Mouse (Mus musculus): ENCODE data around the gene Rin1. TPM values are rescaled to one million over a fixed set of nuclear protein-coding genes. Genes with fewer than 3 reads are reported as not detected.

Gene Rin1
- polyA plus RNA-seq, 1 experiment from 2014 or later = 2.4 TPM

DNA sequence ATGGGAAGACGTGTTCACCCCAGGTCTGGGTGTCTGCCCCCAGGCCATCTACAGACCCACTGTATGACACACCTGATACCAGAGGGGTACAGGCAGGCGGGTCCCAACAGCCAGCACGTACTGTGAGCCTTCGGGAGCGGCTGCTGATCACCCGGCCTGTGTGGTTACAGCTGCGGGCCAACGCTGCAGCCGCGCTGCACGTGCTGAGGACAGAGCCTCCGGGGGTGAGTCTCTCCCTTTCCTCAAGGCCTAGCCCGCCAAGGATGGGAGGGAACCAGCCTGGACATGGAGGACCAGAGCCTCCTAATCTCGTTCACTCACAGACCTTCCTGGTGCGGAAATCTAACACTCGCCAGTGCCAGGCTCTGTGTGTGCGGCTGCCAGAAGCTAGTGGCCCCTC is 750 bp downstream of the Rin1 start:
- 8% methylated on average over 17 of the region's 17 CpGs for WGBS
- H3K4me3 ChIP-seq (ENCODE audit: low read depth, low read length) = peak overlapping the region; percentile 24
- H3K27ac ChIP-seq (ENCODE audit: low read length) = no peak overlapping the region
- H3K9ac ChIP-seq (replicated peaks; ENCODE audit: low read depth, low read length) = no peak overlapping the region; the same call in 1 of the 2 replicates
- peak; percentile 43 for ATAC-seq (ENCODE audit: insufficient number of reproducible peaks, insufficient read depth, low FRiP score, low read depth)
- H3K27me3 ChIP-seq (ENCODE audit: control insufficient read depth, insufficient read depth, low read length) = 0 out of 2 replicates have a peak, but pooled peaks cover 8% of the 10 kb centered on the region
- H3K36me3 ChIP-seq (ENCODE audit: control insufficient read depth, insufficient read depth, low read length) = peaks cover 7% of the 10 kb centered on the region; the same call in 1 of the 2 replicates
- H3K9me3 ChIP-seq (ENCODE audit: control insufficient read depth, low read depth, low read length) = no peaks in the 10 kb centered on the region
- H3K4me1 ChIP-seq (ENCODE audit: control insufficient read depth, insufficient read depth, low read length) = peaks cover 10% of the 10 kb centered on the region; the same call in 1 of the 2 replicates
- H3K4me2 ChIP-seq (replicated peaks; ENCODE audit: low read depth, low read length) = peak overlapping the region; percentile 49

DNA sequence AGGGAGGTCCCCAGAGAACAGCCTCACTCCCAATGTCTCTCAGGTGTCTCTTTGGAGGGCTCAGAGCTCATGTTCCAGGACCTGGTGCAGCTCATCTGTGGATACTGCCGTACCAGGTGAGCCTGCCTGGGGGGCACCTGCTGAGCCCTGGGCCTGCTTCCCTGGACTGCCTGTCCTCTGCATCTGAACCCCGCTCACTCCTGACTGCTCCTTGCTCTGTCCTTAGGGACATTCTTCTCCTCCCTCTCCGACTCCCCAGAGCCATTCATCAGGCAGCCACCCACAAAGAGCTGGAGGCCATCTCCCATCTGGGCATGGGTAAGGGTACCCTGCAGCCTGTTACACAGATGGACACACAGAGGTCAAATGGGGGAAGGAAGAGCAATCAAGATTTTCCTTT is 1.2 kb downstream of the Rin1 start:
- H3K9me3 ChIP-seq (ENCODE audit: control insufficient read depth, low read depth, low read length) = no peaks in the 10 kb centered on the region
- H3K4me2 ChIP-seq (replicated peaks; ENCODE audit: low read depth, low read length) = peak overlapping the region; percentile 49
- 0 out of 2 replicates have a peak, but pooled peaks cover 8% of the 10 kb centered on the region for H3K27me3 ChIP-seq (ENCODE audit: control insufficient read depth, insufficient read depth, low read length)
- H3K27ac ChIP-seq (ENCODE audit: low read length) = no peak overlapping the region
- WGBS = 58% methylated on average over 3 of the region's 3 CpGs
- no peak overlapping the region for H3K9ac ChIP-seq (replicated peaks; ENCODE audit: low read depth, low read length)
- ATAC-seq (ENCODE audit: insufficient number of reproducible peaks, insufficient read depth, low FRiP score, low read depth) = no peak
- H3K4me3 ChIP-seq (ENCODE audit: low read depth, low read length) = peak overlapping the region; percentile 24; the same call in 1 of the 2 replicates
- H3K36me3 ChIP-seq (ENCODE audit: control insufficient read depth, insufficient read depth, low read length) = peaks cover 5% of the 10 kb centered on the region; the same call in 1 of the 2 replicates
- peaks cover 10% of the 10 kb centered on the region; the same call in 1 of the 2 replicates for H3K4me1 ChIP-seq (ENCODE audit: control insufficient read depth, insufficient read depth, low read length)

DNA sequence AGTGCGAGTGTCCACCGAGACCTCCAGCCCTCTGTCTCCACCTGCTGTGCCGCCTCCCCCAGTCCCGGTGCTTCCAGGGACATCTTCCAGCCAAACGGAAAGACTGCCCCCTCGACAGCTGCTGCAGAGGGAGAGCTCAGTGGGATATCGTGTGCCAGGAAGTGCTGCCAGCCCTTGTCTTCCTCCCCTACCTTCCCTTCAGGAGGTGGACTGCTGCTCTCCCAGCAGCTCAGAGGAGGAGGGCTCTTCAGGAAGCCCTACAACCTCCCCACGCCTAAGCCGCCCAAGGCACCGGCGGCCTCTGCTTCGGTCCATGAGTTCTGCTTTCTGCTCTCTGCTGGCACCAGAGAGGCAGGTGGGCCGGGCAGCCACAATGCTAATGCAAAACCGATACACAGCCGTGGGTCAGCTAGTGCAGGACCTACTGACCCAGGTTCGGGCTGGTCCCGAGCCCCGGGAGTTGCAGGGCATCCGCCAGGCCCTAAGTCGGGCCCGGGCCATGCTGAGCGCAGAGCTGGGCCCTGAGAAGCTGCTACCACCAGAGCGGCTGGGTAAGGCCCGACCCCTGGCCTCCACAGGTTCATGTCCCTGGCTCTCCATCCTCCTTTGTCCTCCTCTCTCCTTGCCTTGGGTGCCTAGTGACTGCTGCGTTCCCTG is 2.0 kb downstream of the Rin1 start:
- Histone ChIP-seq H3K9ac (replicated peaks; ENCODE audit: low read depth, low read length) (no peak overlapping the region), H3K36me3 (ENCODE audit: control insufficient read depth, insufficient read depth, low read length) (peaks cover 4% of the 10 kb centered on the region; the same call in 1 of the 2 replicates), H3K9me3 (ENCODE audit: control insufficient read depth, low read depth, low read length) (no peaks in the 10 kb centered on the region), H3K4me2 (replicated peaks; ENCODE audit: low read depth, low read length) (no peak overlapping the region), H3K4me1 (ENCODE audit: control insufficient read depth, insufficient read depth, low read length) (peaks cover 12% of the 10 kb centered on the region; the same call in 1 of the 2 replicates), H3K27ac (ENCODE audit: low read length) (no peak overlapping the region), H3K27me3 (ENCODE audit: control insufficient read depth, insufficient read depth, low read length) (0 out of 2 replicates have a peak, but pooled peaks cover 8% of the 10 kb centered on the region), H3K4me3 (ENCODE audit: low read depth, low read length) (no peak overlapping the region)
- WGBS = 46% methylated on average over 25 of the region's 25 CpGs
- ATAC-seq (ENCODE audit: insufficient number of reproducible peaks, insufficient read depth, low FRiP score, low read depth) = no peak

DNA sequence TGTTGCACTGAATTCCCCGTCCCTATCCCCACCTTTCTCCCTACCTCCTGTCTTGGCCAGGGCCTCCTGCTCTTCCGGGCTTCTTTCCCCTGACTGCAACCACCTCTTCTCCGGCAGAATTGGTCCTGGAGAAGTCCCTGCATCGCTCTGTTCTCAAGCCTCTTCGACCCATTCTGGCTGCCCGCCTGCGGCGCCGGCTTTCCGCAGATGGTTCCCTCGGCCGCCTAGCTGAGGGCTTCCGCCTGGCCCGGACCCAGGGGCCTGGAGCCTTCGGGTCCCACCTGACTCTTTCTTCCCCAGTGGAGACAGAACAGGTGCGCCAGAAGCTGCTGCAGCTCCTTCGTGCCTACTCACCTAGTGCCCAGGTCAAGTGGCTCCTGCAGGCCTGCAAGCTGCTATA is 2.6 kb downstream of the Rin1 start:
- Histone ChIP-seq H3K4me3 (ENCODE audit: low read depth, low read length) (no peak overlapping the region), H3K9ac (replicated peaks; ENCODE audit: low read depth, low read length) (no peak overlapping the region), H3K36me3 (ENCODE audit: control insufficient read depth, insufficient read depth, low read length) (0 out of 2 replicates have a peak, but pooled peaks cover 3% of the 10 kb centered on the region), H3K27me3 (ENCODE audit: control insufficient read depth, insufficient read depth, low read length) (0 out of 2 replicates have a peak, but pooled peaks cover 8% of the 10 kb centered on the region), H3K9me3 (ENCODE audit: control insufficient read depth, low read depth, low read length) (no peaks in the 10 kb centered on the region), H3K4me2 (replicated peaks; ENCODE audit: low read depth, low read length) (no peak overlapping the region), H3K4me1 (ENCODE audit: control insufficient read depth, insufficient read depth, low read length) (peaks cover 12% of the 10 kb centered on the region; the same call in 1 of the 2 replicates), H3K27ac (ENCODE audit: low read length) (no peak overlapping the region)
- ATAC-seq (ENCODE audit: insufficient number of reproducible peaks, insufficient read depth, low FRiP score, low read depth) = no peak
- 69% methylated on average over 17 of the region's 17 CpGs for WGBS

DNA sequence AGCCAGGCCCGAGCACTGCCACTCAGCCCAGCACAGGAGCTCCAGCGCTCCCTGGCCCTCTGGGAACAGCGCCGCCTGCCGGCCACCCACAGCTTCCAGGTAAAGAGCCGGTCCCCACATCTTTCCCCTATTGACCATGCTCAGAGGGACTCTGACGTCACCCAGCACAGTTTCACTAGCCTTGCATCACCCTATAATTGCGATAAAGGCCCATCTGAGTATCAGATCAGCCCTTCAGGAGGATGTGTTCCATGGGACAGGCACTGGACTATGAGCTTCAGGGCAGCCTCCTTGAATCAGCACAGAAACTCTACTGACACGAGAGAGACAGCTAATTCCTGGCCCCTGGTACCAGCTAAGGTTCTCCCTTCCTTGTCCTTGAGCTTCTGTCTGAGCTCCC is 3.6 kb downstream of the Rin1 start:
- no peak overlapping the region for H3K4me2 ChIP-seq (replicated peaks; ENCODE audit: low read depth, low read length)
- H3K4me1 ChIP-seq (ENCODE audit: control insufficient read depth, insufficient read depth, low read length) = peaks cover 18% of the 10 kb centered on the region
- H3K36me3 ChIP-seq (ENCODE audit: control insufficient read depth, insufficient read depth, low read length) = no peaks in the 10 kb centered on the region
- 0 out of 2 replicates have a peak, but pooled peaks cover 8% of the 10 kb centered on the region for H3K27me3 ChIP-seq (ENCODE audit: control insufficient read depth, insufficient read depth, low read length)
- H3K9ac ChIP-seq (replicated peaks; ENCODE audit: low read depth, low read length) = no peak overlapping the region
- H3K27ac ChIP-seq (ENCODE audit: low read length) = no peak overlapping the region
- H3K4me3 ChIP-seq (ENCODE audit: low read depth, low read length) = no peak overlapping the region
- no peak for ATAC-seq (ENCODE audit: insufficient number of reproducible peaks, insufficient read depth, low FRiP score, low read depth)
- no peaks in the 10 kb centered on the region for H3K9me3 ChIP-seq (ENCODE audit: control insufficient read depth, low read depth, low read length)
- 22% methylated on average over 9 of the region's 9 CpGs for WGBS

DNA sequence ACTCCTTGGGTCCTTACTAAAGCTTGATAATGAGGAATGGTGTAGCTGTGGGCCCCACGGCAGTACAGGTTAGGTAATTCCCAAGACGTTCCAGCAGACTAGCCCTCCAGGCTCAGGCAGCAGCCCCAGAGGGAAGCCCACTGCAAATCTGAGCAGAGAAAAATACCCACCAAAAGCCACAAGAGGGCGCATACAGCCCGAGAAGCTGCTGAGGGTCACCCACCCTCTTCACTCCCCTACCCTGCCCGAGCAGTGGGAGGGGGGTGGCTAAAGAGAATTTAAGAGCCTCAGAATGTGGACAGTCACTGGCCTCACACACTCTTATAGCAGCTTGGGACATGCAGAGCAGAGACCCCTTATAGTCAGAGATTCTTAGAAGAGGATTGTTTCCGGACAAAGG is 6.0 kb downstream of the Rin1 start:
- H3K9me3 ChIP-seq (ENCODE audit: control insufficient read depth, low read depth, low read length) = no peaks in the 10 kb centered on the region
- ATAC-seq (ENCODE audit: insufficient number of reproducible peaks, insufficient read depth, low FRiP score, low read depth) = peak; percentile 38; the same call in 1 of the 2 replicates
- H3K4me2 ChIP-seq (replicated peaks; ENCODE audit: low read depth, low read length) = no peak overlapping the region
- WGBS = 6% methylated on average over 6 of the region's 6 CpGs
- H3K4me3 ChIP-seq (ENCODE audit: low read depth, low read length) = no peak overlapping the region
- no peaks in the 10 kb centered on the region for H3K36me3 ChIP-seq (ENCODE audit: control insufficient read depth, insufficient read depth, low read length)
- peaks cover 31% of the 10 kb centered on the region for H3K4me1 ChIP-seq (ENCODE audit: control insufficient read depth, insufficient read depth, low read length)
- H3K27me3 ChIP-seq (ENCODE audit: control insufficient read depth, insufficient read depth, low read length) = 0 out of 2 replicates have a peak, but pooled peaks cover 8% of the 10 kb centered on the region
- H3K27ac ChIP-seq (ENCODE audit: low read length) = no peak overlapping the region
- no peak overlapping the region for H3K9ac ChIP-seq (replicated peaks; ENCODE audit: low read depth, low read length)

DNA sequence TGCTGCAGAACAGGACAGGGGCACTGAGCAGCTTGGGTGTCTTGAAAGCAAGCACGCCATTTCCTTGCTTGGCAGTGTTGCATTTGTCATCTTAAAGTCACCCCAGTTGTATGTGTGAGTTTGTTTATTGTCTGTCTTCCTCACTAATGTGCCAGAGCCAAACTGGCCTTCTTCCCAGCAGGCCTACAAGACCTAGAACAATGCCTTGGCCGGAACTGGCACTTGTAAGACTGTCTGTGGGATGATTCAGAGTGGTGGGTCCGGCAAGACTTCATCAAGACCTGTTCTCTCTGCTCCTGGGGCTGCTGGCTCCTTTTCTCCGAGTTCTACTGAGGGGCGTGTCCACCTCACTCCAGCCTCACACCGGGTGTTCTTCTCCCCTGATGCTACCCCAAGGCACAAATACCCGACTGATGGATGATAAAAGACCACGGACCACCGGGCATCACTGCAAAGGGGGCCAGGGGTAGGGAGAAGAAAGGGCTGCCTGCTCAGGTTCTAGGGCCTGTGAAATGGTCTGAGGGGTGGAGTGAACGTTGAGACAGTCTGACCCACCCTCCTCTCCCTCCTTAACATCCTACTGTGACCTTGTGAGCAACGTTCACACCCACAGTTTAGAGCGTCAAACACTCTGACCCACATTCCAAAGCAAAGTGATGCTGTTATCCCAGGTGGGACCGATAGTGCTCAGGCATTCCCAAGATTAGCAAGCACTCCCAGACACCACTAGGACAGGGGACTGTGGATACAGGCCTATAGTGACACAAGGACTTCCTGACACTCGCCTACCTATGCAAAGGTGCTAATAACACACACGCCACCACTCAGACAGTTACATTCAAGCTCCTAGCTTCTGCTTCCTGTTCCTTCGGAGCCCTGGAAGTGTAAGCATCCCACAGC is 7.8 kb downstream of the Rin1 start:
- Histone ChIP-seq H3K27ac (ENCODE audit: low read length) (0 out of 2 replicates have a peak overlapping the region, but pooled peaks have one; percentile 45), H3K4me3 (ENCODE audit: low read depth, low read length) (no peak overlapping the region), H3K4me1 (ENCODE audit: control insufficient read depth, insufficient read depth, low read length) (peaks cover 31% of the 10 kb centered on the region), H3K9me3 (ENCODE audit: control insufficient read depth, low read depth, low read length) (no peaks in the 10 kb centered on the region), H3K9ac (replicated peaks; ENCODE audit: low read depth, low read length) (no peak overlapping the region), H3K36me3 (ENCODE audit: control insufficient read depth, insufficient read depth, low read length) (no peaks in the 10 kb centered on the region), H3K4me2 (replicated peaks; ENCODE audit: low read depth, low read length) (no peak overlapping the region), H3K27me3 (ENCODE audit: control insufficient read depth, insufficient read depth, low read length) (0 out of 2 replicates have a peak, but pooled peaks cover 4% of the 10 kb centered on the region)
- ATAC-seq (ENCODE audit: insufficient number of reproducible peaks, insufficient read depth, low FRiP score, low read depth) = no peak
- 22% methylated on average over 16 of the region's 16 CpGs for WGBS

All from stomach, embryonic 14.5 days (tissue).